Mouse (Mus musculus) heart, postnatal 0 days (tissue): ENCODE measurements around the gene Lfng.

Experiments
- CTCF ChIP-seq: IDR thresholded peaks from 2 replicates; pipeline ENCODE4 v1.5.1; 2016; ENCODE audit warnings: antibody characterized with exemption, control low read depth, low read depth
- EP300 ChIP-seq: IDR thresholded peaks from 2 replicates; pipeline ENCODE4 v1.6.1; 2016; ENCODE audit warnings: antibody characterized with exemption, low read depth

DNA sequence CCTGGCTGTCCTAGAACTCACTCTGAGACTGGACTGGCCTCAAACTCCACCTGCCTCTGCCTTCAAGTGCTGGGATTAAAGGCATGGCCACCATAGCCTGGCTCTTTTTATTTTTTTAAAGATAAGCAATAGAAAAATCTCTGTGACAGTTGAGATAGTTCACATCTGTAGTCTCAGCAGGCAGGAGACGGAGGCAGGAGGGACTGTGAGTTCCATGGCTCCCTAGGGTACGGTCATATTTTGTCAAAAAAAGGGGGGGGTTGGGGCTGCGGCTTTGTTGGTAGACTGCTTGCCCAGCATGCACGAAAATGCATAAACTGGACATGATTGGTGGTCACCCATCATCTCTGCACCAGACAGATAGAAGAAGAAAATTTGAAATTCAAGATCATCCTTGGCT, 35.9 kb upstream of the Lfng start:
- TF ChIP-seq CTCF (no peak), EP300 (no peak)
